Mouse (Mus musculus) ES-E14 (cell line): ENCODE results near the gene Pak6. TPM values are rescaled to one million over a fixed set of nuclear protein-coding genes. Genes with fewer than 3 reads are reported as not detected.

Experiments used
- DNase-seq: peaks from one replicate; pipeline ENCODE4 v3.0.0-alpha.2; 2013; ENCODE audit warnings: low read depth, low spot score
- H3K27ac ChIP-seq: 2 replicates; pipeline ENCODE4 v1.5.1; 2012; ENCODE audit warnings: low read depth, mild to moderate bottlenecking, low read length, moderate library complexity, mixed read lengths; ENCODE audit not compliant: poor library complexity, insufficient read depth, severe bottlenecking
- H3K36me3 ChIP-seq: 2 replicates; pipeline ENCODE4 v1.6.1; 2012; ENCODE audit warnings: mild to moderate bottlenecking, low read length, moderate library complexity, mixed read lengths; ENCODE audit not compliant: control insufficient read depth, poor library complexity, insufficient read depth, severe bottlenecking
- H3K4me1 ChIP-seq, 2 experiments: fragments of 150-350 bp in 1 of 2; sonication (generic) in 1 of 2; 2 replicates each; pipeline ENCODE4 v1.6.1; 2012; ENCODE audit warnings: low read length in 2 of 2, mild to moderate bottlenecking in 1 of 2, mixed read lengths in 1 of 2; ENCODE audit not compliant: control insufficient read depth in 2 of 2, insufficient read depth in 2 of 2, poor library complexity in 1 of 2
- H3K4me3 ChIP-seq, 2 experiments: fragments of 150-350 bp in 1 of 2; sonication (generic) in 1 of 2; 2 replicates each; pipeline ENCODE4 v1.5.1; 2012; ENCODE audit warnings: low read length in 2 of 2, low read depth in 1 of 2, mild to moderate bottlenecking in 1 of 2, mixed read lengths in 1 of 2; ENCODE audit not compliant: insufficient read depth in 1 of 2, poor library complexity in 1 of 2, severe bottlenecking in 1 of 2
- H3K9ac ChIP-seq: 2 replicates; pipeline ENCODE4 v1.6.1; 2012; ENCODE audit warnings: low read depth, mild to moderate bottlenecking, low read length, mixed read lengths; ENCODE audit not compliant: poor library complexity, insufficient read depth, severe bottlenecking
- H3K9me3 ChIP-seq: fragments of 150-350 bp; sonication (generic); 2 replicates; pipeline ENCODE4 v1.6.1; 2012; ENCODE audit warnings: low read depth, mild to moderate bottlenecking, low read length; ENCODE audit not compliant: control insufficient read depth, insufficient read depth
- CHD2 ChIP-seq: IDR thresholded peaks from 2 replicates; pipeline ENCODE4 v1.6.1; 2014; ENCODE audit warnings: mild to moderate bottlenecking, low read depth, low read length, inconsistent platforms
- HCFC1 ChIP-seq: IDR thresholded peaks from 2 replicates; pipeline ENCODE4 v1.6.1; 2012; ENCODE audit warnings: low read length, inconsistent platforms, borderline replicate concordance; ENCODE audit not compliant: insufficient read depth
- MAFK ChIP-seq: IDR thresholded peaks from 2 replicates; pipeline ENCODE4 v1.6.1; 2014; ENCODE audit warnings: mild to moderate bottlenecking, low read depth, low read length, inconsistent platforms; ENCODE audit not compliant: insufficient read depth
- ZC3H11A ChIP-seq: IDR thresholded peaks from 2 replicates; pipeline ENCODE4 v1.6.1; 2012; ENCODE audit warnings: low read depth, mild to moderate bottlenecking, inconsistent platforms, low read length, borderline replicate concordance
- ZNF384 ChIP-seq: IDR thresholded peaks from 2 replicates; pipeline ENCODE4 v1.6.1; 2012; ENCODE audit warnings: low read depth, low read length, inconsistent platforms
- in situ Hi-C, 2 experiments: fragments of 600-800 bp; cut with MboI; formaldehyde crosslinking; loops; one replicate each; pipeline ENCODE4 v1.15.1; 2025; ENCODE audit warnings: low sequenced_read_pairs in 2 of 2, inconsistent platforms in 1 of 2; ENCODE audit not compliant: unreplicated experiment in 2 of 2
- total RNA-seq: library from RNA; depleted of rRNA; stranded (reverse); fragments of 300-350 nt; gene quantifications from 2 replicates; pipeline ENCODE4 v1.2.3, GENCODE M21; 2012

Gene Pak6
- total RNA-seq, 1 experiment: 0.85 TPM

- Histone ChIP-seq H3K9me3 (no peaks in the 10 kb centered on the region), H3K4me3 (no peak overlapping the region), H3K4me1 (peaks cover 12 to 34% of the 10 kb centered on the region in 2 experiments), H3K9ac (no peak overlapping the region), H3K36me3 (no peaks in the 10 kb centered on the region), H3K27ac (no peak overlapping the region)
- in situ Hi-C loops: no loop called here
- no peak for DNase-seq
- TF ChIP-seq MAFK: no peak
- no peak for TF ChIP-seq ZC3H11A
- TF ChIP-seq ZNF384: no peak
- no peak for TF ChIP-seq CHD2
- no peak for TF ChIP-seq HCFC1
Observed at GRCm38 (mm10) chr2:118661891-118662290, 1.2 kb upstream of the Pak6 start.

- H3K4me1 ChIP-seq: peaks cover 4 to 24% of the 10 kb centered on the region in 2 experiments; a peak in 3 of 4 replicates
- no peak for TF ChIP-seq MAFK
- TF ChIP-seq ZC3H11A: no peak
- TF ChIP-seq HCFC1: no peak
- TF ChIP-seq CHD2: no peak
- no peak for TF ChIP-seq ZNF384
- H3K9me3 ChIP-seq: no peaks in the 10 kb centered on the region
- H3K4me3 ChIP-seq: peak overlapping the region; percentile 48 to 65
- no peak overlapping the region for H3K27ac ChIP-seq
- H3K9ac ChIP-seq: peak overlapping the region; percentile 16; the same call in 1 of the 2 replicates
- no peak for DNase-seq
- in situ Hi-C loops: no loop called here
- H3K36me3 ChIP-seq: no peaks in the 10 kb centered on the region
Observed at GRCm38 (mm10) chr2:118663804-118664766, 982 bp downstream of the Pak6 start.

- no peak for TF ChIP-seq HCFC1
- no peak for TF ChIP-seq ZNF384
- no peak for TF ChIP-seq ZC3H11A
- no peak for TF ChIP-seq CHD2
- TF ChIP-seq MAFK: no peak
- Histone ChIP-seq H3K4me1 (peaks cover 2 to 16% of the 10 kb centered on the region in 2 experiments; a peak in 3 of 4 replicates), H3K27ac (no peak overlapping the region), H3K9ac (no peak overlapping the region), H3K4me3 (no peak overlapping the region), H3K36me3 (no peaks in the 10 kb centered on the region), H3K9me3 (no peaks in the 10 kb centered on the region)
- in situ Hi-C loops: no loop called here
- no peak for DNase-seq
Observed at GRCm38 (mm10) chr2:118664975-118665516, 1.9 kb downstream of the Pak6 start.

- Histone ChIP-seq H3K4me3 (no peak overlapping the region), H3K4me1 (peaks cover 2 to 15% of the 10 kb centered on the region in 2 experiments; a peak in 3 of 4 replicates), H3K36me3 (no peaks in the 10 kb centered on the region), H3K9me3 (no peaks in the 10 kb centered on the region), H3K27ac (no peak overlapping the region), H3K9ac (no peak overlapping the region)
- DNase-seq: no peak
- in situ Hi-C loops: no loop called here
- TF ChIP-seq MAFK (no peak), HCFC1 (no peak), ZC3H11A (no peak), ZNF384 (no peak), CHD2 (no peak)
Observed at GRCm38 (mm10) chr2:118665616-118666015, 2.5 kb downstream of the Pak6 start.
